Mouse (Mus musculus) layer of hippocampus, adult 8-10 months (tissue): ENCODE results near the gene Kctd12b. TPM values are rescaled to one million over a fixed set of nuclear protein-coding genes. Genes with fewer than 3 reads are reported as not detected.
"Not testable (repeated sequence)": the region's sequence is repeated elsewhere in the genome, so short reads cannot be mapped to it uniquely, and the experiment has no call there.

Source experiments
- DNase-seq, 2 experiments: peaks; one replicate each; pipeline ENCODE4 v3.0.0; 2022; ENCODE audit warnings: low spot score in 2 of 2
- total RNA-seq, 4 experiments: library from RNA; stranded (reverse); gene quantifications; 2 replicates each; pipeline ENCODE4 v1.2.4; 2022

Kctd12b gene
- total RNA-seq, result 1 to 10 TPM; 2.8 to 4.3 (median 3.1) TPM

DNA sequence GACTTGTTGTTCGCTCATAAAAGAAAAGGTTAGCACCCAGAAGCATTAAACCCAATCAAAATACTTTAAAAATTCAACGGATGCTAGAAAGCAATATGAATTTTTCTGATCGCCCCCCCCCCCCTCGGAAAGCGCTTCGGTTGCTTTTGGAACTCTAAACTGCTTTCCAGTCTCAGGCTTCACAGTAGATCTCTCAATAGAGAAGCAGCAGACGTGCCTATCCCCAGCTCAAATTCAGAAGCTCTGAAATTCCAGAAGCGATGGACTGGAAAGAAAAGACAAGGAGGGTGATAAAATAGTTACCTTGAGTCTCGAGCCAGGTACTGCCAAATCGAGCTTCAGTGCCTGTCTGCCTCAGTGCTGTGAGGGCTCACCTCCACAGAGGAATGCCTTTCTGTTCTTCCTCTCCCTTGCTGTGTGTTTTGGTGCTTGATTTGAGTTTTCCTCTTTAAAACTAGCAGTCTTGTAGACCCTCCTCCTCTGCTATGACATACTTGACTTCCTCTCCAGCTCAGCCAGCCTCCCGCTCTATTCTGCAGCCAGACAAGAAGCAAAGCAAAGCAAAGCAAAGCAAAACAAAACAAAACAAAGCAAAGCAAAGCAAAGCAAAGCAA is at the start of gene Kctd12b:
Gene Kctd12b, minus strand, starts transcription at position 610 of the 614 bp plus-strand sequence.
- DNase-seq, result no peak

GRCm38 (mm10) chrX:153742493-153742892 is 46.3 kb upstream of the Kctd12b start:
- DNase-seq, result no peak

- DNase-seq, result no peak
These were observed 39.5 kb upstream of the Kctd12b start for GRCm38 (mm10) chrX:153735697-153736096.

GRCm38 (mm10) chrX:153724400-153724799 is 28.2 kb upstream of the Kctd12b start:
- DNase-seq, result no peak

GRCm38 (mm10) chrX:153723110-153723916 is 27.1 kb upstream of the Kctd12b start, which contains the start of gene Nbdy:
Nbdy (plus strand) TSS chrX:153723590.
- DNase-seq, result peak; percentile 17 to 37

DNA sequence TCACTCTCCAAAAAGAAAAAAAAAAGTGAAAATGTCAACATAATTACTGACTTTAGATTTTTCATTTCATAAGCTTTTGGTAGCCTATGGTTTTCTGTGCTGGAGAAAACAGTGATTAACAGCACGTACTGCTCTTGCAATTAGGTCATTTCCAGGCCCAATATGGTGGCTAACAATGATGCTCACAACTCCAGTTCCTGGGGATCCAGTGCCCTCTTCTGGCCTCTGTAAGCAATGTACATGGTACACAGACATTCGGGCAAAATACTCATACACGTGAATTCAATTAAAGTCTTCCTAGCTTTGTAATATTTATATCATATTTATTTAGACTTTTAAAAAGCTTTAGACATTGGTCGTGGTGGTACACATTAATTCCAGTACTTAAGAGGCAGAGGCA is 23.4 kb upstream of the Kctd12b start:
- no peak for DNase-seq

DNA sequence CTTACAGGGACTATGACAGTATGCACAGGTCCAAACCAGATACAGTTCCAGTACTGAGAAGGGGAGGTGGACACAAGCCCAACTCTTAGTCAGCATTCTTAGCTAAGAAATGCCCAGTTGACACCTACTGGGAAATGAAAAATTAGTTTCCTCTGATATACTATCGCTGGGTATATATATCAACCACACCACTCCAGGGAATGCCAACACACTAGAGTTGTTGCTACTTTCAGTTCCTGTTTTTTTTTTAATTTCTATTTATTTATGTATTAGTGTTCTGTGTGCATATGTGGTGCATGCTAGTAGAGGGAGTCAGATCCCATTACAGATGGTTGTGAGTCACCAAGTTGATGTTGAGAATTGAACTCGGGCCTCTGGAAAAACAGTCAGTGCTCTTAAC is 20.5 kb upstream of the Kctd12b start:
- DNase-seq, result no peak

DNA sequence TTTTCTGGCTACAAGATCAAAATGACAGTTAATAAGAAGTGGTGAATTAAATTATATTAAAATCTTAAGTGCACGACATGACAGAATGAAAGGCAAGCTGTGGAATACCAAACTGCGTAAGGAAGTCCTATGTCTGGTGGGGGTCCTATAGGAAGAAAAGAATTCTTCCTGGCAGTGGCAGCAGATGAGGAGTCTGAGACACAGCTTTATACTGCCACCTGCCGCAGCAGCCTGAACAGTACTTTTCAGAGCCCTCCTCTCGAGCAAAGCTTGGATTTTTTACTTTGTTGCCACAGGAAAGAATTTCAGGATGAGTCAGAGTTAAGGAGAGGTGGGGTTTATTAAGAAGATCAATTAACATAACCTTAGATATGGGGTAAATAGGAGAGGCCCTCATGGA is 11.5 kb upstream of the Kctd12b start:
- peak in 1 of 2 experiments; percentile 6 for DNase-seq

- no peak for DNase-seq
These were observed 4.3 kb upstream of the Kctd12b start for GRCm38 (mm10) chrX:153700463-153700862.

- DNase-seq, result not testable (repeated sequence)
These were observed 28.0 kb downstream of the Kctd12b start for GRCm38 (mm10) chrX:153668233-153668632.

- no peak for DNase-seq
These were observed 31.3 kb downstream of the Kctd12b start for GRCm38 (mm10) chrX:153664903-153665302.

DNA sequence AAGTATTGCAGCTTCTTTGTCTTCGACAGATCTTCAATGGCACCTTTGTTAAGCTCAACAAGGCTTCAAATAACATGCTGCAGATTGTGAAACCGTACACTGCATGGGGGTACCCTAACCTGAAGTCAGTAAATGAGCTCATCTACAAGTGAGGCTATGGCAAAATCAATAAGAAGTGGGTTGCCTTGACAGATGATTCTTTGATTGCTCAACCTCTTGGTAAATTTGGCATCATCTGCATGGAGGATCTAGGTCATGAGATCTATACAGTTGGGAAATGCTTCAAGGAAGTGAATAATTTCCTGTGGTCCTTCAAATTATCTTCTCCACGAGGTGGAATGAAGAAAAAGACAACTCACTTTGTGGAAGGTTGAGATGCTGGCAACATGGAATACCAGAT is 39.2 kb downstream of the Kctd12b start:
- DNase-seq, result no peak

DNA sequence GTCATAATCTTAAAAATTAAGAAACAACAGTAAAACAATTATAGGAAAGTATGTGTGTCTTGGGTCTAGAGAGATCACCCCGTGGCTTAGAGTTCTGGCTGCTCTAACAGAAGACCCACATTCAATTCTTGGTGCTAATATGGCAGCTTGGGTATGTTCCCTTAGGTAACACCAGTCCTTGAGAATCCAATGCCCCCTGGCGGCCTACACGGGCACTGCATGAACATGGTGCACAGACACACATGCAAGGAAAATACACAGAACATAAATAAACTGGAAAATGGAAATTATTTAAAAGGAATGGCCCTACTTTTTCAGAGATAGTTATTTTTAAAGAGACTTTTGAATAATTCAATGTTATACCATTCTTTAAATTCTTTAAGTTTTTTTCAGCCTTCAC is 55.6 kb downstream of the Kctd12b start:
- DNase-seq, result no peak

- no peak for DNase-seq
These were observed 59.9 kb downstream of the Kctd12b start for GRCm38 (mm10) chrX:153636247-153636646.

Other genes with a start within 250 kb of the Kctd12b start
- 100 to 1,000 TPM; 207 to 230 (median 212) TPM for gene Ubqln2, start 198.2 kb downstream of the Kctd12b start, total RNA-seq
- not detected for gene Cypt3, start 137.8 kb downstream of the Kctd12b start, total RNA-seq
- 10 to 100 TPM; 45.6 to 69.6 (median 53.1) TPM for gene Nbdy, start 27.2 kb upstream of the Kctd12b start, total RNA-seq
- 10 to 100 TPM in 1 of 4 experiments, 1 to 10 TPM in 3; 8.5 to 11.2 (median 8.7) TPM for gene Spin2c, start 135.8 kb upstream of the Kctd12b start, total RNA-seq